Mouse (Mus musculus): Measurements from ENCODE around the gene Matk.

- TF ChIP-seq POLR2A (IDR thresholded peaks at IDR 0.05; ENCODE audit: extremely low read depth, insufficient read depth, low read length) (0 out of 2 replicates have a peak, but pooled peaks have one; percentile 28), CTCF (IDR thresholded peaks at IDR 0.05; ENCODE audit: low read depth, low read length) (no peak)
These were observed 45.1 kb downstream of the Matk start for GRCm38 (mm10) chr10:81297845-81298244.
